Mouse (Mus musculus) hindbrain, postnatal 0 days (tissue): ENCODE measurements around the gene C2cd4c. TPM values are rescaled to one million over a fixed set of nuclear protein-coding genes. Genes with fewer than 3 reads are reported as not detected.

Experiments
- ATAC-seq: fragments of 200-750 bp; cut with Nextera tagmentation; 2 replicates; pipeline ENCODE4 v1.8.0; 2017; ENCODE audit warnings: mild to moderate bottlenecking, moderate TSS enrichment, moderate library complexity
- DNase-seq: peaks from one replicate; pipeline ENCODE4 v3.0.0-alpha.2; 2015; ENCODE audit warnings: low spot score
- H3K27ac ChIP-seq: fragments of 300-500 bp; sonication (generic); 2 replicates; pipeline ENCODE4 v1.5.1; 2014; ENCODE audit warnings: mild to moderate bottlenecking
- H3K27me3 ChIP-seq: fragments of 300-500 bp; sonication (generic); 2 replicates; pipeline ENCODE4 v1.6.1; 2014; ENCODE audit warnings: low read length, mixed read lengths; ENCODE audit not compliant: insufficient read depth
- H3K36me3 ChIP-seq: fragments of 300-500 bp; sonication (generic); 2 replicates; pipeline ENCODE4 v1.6.1; 2014; ENCODE audit warnings: low read length, mixed read lengths; ENCODE audit not compliant: insufficient read depth
- H3K4me1 ChIP-seq: fragments of 300-500 bp; sonication (generic); 2 replicates; pipeline ENCODE4 v1.6.1; 2014; ENCODE audit warnings: antibody characterized with exemption, low read length, mixed read lengths; ENCODE audit not compliant: insufficient read depth
- H3K4me2 ChIP-seq: fragments of 300-500 bp; sonication (generic); 2 replicates; pipeline ENCODE4 v1.6.1; 2014; ENCODE audit warnings: low read depth, mild to moderate bottlenecking, low read length, moderate library complexity, mixed read lengths
- H3K4me3 ChIP-seq: fragments of 300-500 bp; sonication (generic); 2 replicates; pipeline ENCODE4 v1.5.1; 2014; ENCODE audit warnings: low read length
- H3K9ac ChIP-seq: fragments of 300-500 bp; sonication (generic); replicated peaks from 2 replicates; pipeline ENCODE4 v1.6.1; 2014; ENCODE audit warnings: mild to moderate bottlenecking, low read length, moderate library complexity, mixed read lengths
- H3K9me3 ChIP-seq: fragments of 300-500 bp; sonication (generic); 2 replicates; pipeline ENCODE4 v1.6.1; 2016; ENCODE audit warnings: low read length, mixed read lengths
- CTCF ChIP-seq: IDR thresholded peaks from 2 replicates; pipeline ENCODE4 v1.5.1; 2016; ENCODE audit warnings: antibody characterized with exemption, control low read depth, low read depth
- WGBS: fragments of 180-500 bp; shearing (Covaris S2); extraction: QIAGEN DNeasy Blood & Tissue Kit; methylation state at CpG from one replicate; pipeline ENCODE4 v1.1.7; 2014; 5-methylcytosine and 5-hydroxymethylcytosine counted together
- polyA plus RNA-seq: library from polyadenylated mRNA; unstranded; fragments of >200 nt; fragmentation: Nextera tagmentation; extraction: Ambion mirVana; gene quantifications from 2 replicates; pipeline ENCODE4 v1.2.1, GENCODE M21; 2015
- total RNA-seq: library from RNA; depleted of rRNA; stranded (reverse); fragments of >200 nt; gene quantifications from 2 replicates; pipeline ENCODE4 v1.2.3, GENCODE M21; 2014

The C2cd4c gene
- total and polyA plus RNA-seq, 2 experiments from 2014 or later: 1.0 to 31.9 TPM

DNA sequence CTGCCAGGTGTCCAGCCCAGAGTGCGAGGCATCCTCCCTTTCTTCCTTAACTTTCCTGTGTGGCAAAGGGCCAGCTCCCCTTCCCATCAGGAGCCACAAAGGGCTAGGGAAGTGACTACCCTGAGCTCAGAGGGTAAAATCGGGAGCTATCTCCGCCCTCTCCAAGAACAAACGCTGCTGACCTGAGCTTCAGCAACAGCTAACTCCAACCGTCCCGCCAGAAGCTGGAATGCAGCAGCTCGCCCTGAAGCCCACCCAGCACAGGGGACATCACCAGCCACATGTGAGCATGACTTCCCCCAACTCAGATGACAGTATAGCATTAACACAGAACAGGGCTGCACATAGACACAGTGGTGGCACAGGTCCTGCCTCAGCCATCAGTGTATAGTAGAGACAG, 29.8 kb downstream of the C2cd4c start:
- no peaks in the 10 kb centered on the region for H3K4me1 ChIP-seq
- DNase-seq: no peak
- H3K27me3 ChIP-seq: no peaks in the 10 kb centered on the region
- H3K36me3 ChIP-seq: no peaks in the 10 kb centered on the region
- H3K27ac ChIP-seq: no peak overlapping the region
- WGBS: 63% methylated on average over 7 of the region's 7 CpGs
- no peaks in the 10 kb centered on the region for H3K9me3 ChIP-seq
- H3K9ac ChIP-seq: no peak overlapping the region
- ATAC-seq: no peak
- no peak overlapping the region for H3K4me2 ChIP-seq
- H3K4me3 ChIP-seq: no peak overlapping the region
- TF ChIP-seq CTCF: no peak

- no peak overlapping the region for H3K4me3 ChIP-seq
- ATAC-seq (no peak), DNase-seq (no peak)
- no peaks in the 10 kb centered on the region for H3K9me3 ChIP-seq
- no peak overlapping the region for H3K9ac ChIP-seq
- H3K27me3 ChIP-seq: no peaks in the 10 kb centered on the region
- no peaks in the 10 kb centered on the region for H3K36me3 ChIP-seq
- H3K4me1 ChIP-seq: no peaks in the 10 kb centered on the region
- WGBS: 91% methylated on average over 8 of the region's 8 CpGs
- TF ChIP-seq CTCF: no peak
- no peak overlapping the region for H3K27ac ChIP-seq
- no peak overlapping the region for H3K4me2 ChIP-seq
These were observed 32.3 kb downstream of the C2cd4c start for GRCm38 (mm10) chr10:79581501-79581900.

DNA sequence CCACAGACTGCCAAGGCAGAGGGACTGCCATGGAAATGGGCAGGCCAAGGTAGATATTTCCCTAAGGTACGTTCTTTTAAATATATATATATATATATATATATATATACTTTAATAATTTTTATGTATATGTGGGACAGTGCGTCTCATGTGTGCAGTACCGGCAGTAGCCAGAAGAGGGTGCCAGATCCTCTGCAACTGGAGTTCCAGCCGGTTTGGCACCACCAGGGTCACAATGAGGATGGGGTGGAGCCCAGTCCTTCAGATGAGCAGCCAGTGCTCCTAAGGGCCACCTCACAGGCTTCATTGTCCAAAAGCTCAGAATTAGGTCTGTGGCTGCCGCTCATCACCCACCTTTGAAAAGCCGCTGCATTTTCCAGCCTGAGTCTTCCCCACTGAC, 33.0 kb downstream of the C2cd4c start:
- H3K27ac ChIP-seq: no peak overlapping the region
- peak; percentile 76 for DNase-seq
- H3K9ac ChIP-seq: no peak overlapping the region
- H3K9me3 ChIP-seq: no peaks in the 10 kb centered on the region
- peak; percentile 77 for TF ChIP-seq CTCF
- no peak for ATAC-seq
- no peaks in the 10 kb centered on the region for H3K4me1 ChIP-seq
- WGBS: 46% methylated on average over 6 of the region's 6 CpGs
- H3K27me3 ChIP-seq: no peaks in the 10 kb centered on the region
- H3K36me3 ChIP-seq: no peaks in the 10 kb centered on the region
- H3K4me3 ChIP-seq: no peak overlapping the region
- no peak overlapping the region for H3K4me2 ChIP-seq

GRCm38 (mm10) chr10:79580356-79580755, 33.5 kb downstream of the C2cd4c start:
- ATAC-seq (no peak), DNase-seq (no peak)
- H3K27me3 ChIP-seq: no peaks in the 10 kb centered on the region
- H3K36me3 ChIP-seq: no peaks in the 10 kb centered on the region
- no peak overlapping the region for H3K27ac ChIP-seq
- no peak overlapping the region for H3K4me2 ChIP-seq
- no peak for TF ChIP-seq CTCF
- H3K9ac ChIP-seq: no peak overlapping the region
- H3K4me3 ChIP-seq: no peak overlapping the region
- H3K9me3 ChIP-seq: no peaks in the 10 kb centered on the region
- 71% methylated on average over 7 of the region's 7 CpGs for WGBS
- no peaks in the 10 kb centered on the region for H3K4me1 ChIP-seq

DNA sequence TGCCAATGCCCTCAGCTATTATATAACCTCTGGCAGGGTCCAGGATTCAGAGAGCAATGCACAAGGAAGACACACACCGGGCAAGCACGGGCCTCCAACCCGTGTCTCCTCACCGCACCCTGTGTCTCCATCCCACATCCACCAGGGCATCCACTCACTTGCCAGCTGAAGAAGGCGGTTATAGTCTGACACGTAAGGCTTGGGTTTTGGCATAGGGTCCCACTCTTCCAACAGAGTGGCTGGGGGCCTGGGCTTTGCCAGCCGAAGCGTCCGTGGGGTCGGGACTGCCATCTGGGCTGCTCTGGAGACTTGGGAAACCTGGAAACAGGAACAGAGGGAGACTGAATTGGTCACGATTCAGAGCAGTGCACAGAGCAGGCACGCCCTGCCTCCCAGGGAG, 34.0 kb downstream of the C2cd4c start:
- 61% methylated on average over 12 of the region's 12 CpGs for WGBS
- no peak for TF ChIP-seq CTCF

DNA sequence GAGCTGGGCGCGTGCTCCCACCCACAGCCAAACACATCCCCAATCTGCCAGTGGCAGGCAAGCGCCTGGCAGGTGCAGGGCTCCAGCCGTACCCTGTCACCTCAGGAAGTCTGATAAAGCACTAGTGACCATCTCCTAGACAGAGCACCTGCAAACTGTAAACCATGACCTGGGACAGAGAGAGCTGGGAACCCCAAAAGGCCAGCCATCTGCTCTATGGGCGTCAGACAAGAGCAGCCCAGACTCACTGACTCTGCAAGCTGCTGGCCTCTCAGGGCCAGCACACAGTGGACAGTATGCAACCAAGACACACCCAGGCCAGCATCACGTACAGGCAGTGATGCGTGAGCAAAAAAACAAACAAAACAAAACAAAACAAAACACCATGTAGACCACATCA, 34.9 kb downstream of the C2cd4c start:
- 79% methylated on average over 7 of the region's 7 CpGs for WGBS

More for the DNA sequence above, 34.0 kb downstream of the C2cd4c start:
- Histone ChIP-seq H3K27me3 (no peaks in the 10 kb centered on the region), H3K36me3 (no peaks in the 10 kb centered on the region), H3K4me3 (no peak overlapping the region), H3K9me3 (no peaks in the 10 kb centered on the region), H3K4me1 (no peaks in the 10 kb centered on the region), H3K9ac (no peak overlapping the region), H3K4me2 (no peak overlapping the region), H3K27ac (no peak overlapping the region)
- no peak for ATAC-seq
- DNase-seq: no peak

DNA sequence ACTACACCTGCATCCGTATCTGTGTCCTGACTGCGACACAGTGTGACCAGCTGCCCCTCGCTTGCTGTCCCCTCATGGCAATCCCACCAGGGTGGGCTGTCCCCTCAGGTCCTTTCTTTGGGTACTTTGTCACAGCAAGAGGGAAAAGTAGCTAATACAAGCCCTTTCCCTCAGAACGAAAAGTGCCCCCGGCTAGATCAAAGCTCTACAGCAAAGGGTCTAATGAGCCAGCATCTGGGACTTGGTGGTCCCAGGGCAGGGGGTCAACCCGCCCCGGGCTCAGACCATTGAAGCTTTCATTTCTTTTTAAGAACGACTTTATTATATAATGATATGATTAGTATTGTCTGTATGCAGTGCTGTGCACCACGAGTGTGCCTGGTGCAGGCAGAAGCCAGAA, 35.5 kb downstream of the C2cd4c start:
- no peak for ATAC-seq
- WGBS: 52% methylated on average over 9 of the region's 9 CpGs
- Histone ChIP-seq H3K27me3 (no peaks in the 10 kb centered on the region), H3K4me3 (no peak overlapping the region), H3K36me3 (no peaks in the 10 kb centered on the region), H3K27ac (no peak overlapping the region), H3K4me1 (no peaks in the 10 kb centered on the region), H3K9ac (no peak overlapping the region), H3K9me3 (no peaks in the 10 kb centered on the region), H3K4me2 (no peak overlapping the region)
- DNase-seq: no peak
- TF ChIP-seq CTCF: no peak

More for the DNA sequence above, 34.9 kb downstream of the C2cd4c start:
- Histone ChIP-seq H3K27ac (no peak overlapping the region), H3K4me3 (no peak overlapping the region), H3K4me2 (no peak overlapping the region), H3K9me3 (no peaks in the 10 kb centered on the region), H3K36me3 (no peaks in the 10 kb centered on the region), H3K9ac (no peak overlapping the region), H3K4me1 (no peaks in the 10 kb centered on the region), H3K27me3 (no peaks in the 10 kb centered on the region)
- no peak for TF ChIP-seq CTCF
- ATAC-seq (no peak), DNase-seq (no peak)
